Mouse (Mus musculus) limb, embryonic 14.5 days (tissue): ENCODE results near the gene Myo1f. TPM values are rescaled to one million over a fixed set of nuclear protein-coding genes. Genes with fewer than 3 reads are reported as not detected.

Experiments
- ATAC-seq: fragments of 200-750 bp; cut with Nextera tagmentation; 2 replicates; pipeline ENCODE4 v1.8.0; 2017; ENCODE audit warnings: low read depth, moderate number of reproducible peaks, moderate TSS enrichment; ENCODE audit not compliant: low FRiP score
- DNase-seq: peaks from one replicate; pipeline ENCODE4 v3.0.0-alpha.2; 2015; ENCODE audit warnings: low spot score
- H3K27ac ChIP-seq: fragments of 300-500 bp; sonication (generic); replicated peaks from 2 replicates; pipeline ENCODE4 v1.5.1; 2014; ENCODE audit warnings: low read depth, mild to moderate bottlenecking, low read length, moderate library complexity, mixed read lengths
- H3K27me3 ChIP-seq: fragments of 300-500 bp; sonication (generic); 2 replicates; pipeline ENCODE4 v1.6.1; 2014; ENCODE audit warnings: low read length, mixed read lengths; ENCODE audit not compliant: control insufficient read depth, insufficient read depth
- H3K36me3 ChIP-seq: fragments of 300-500 bp; sonication (generic); 2 replicates; pipeline ENCODE4 v1.6.1; 2014; ENCODE audit warnings: mild to moderate bottlenecking, low read length, moderate library complexity, mixed read lengths; ENCODE audit not compliant: control insufficient read depth, insufficient read depth
- H3K4me1 ChIP-seq: fragments of 300-500 bp; sonication (generic); 2 replicates; pipeline ENCODE4 v1.6.1; 2014; ENCODE audit warnings: antibody characterized with exemption, low read length, mixed read lengths; ENCODE audit not compliant: control insufficient read depth, insufficient read depth
- H3K4me2 ChIP-seq: fragments of 300-500 bp; sonication (generic); replicated peaks from 2 replicates; pipeline ENCODE4 v1.6.1; 2014; ENCODE audit warnings: low read depth, mild to moderate bottlenecking, low read length, moderate library complexity; ENCODE audit not compliant: severe bottlenecking
- H3K4me3 ChIP-seq: fragments of 300-500 bp; sonication (generic); replicated peaks from 2 replicates; pipeline ENCODE4 v1.5.1; 2014; ENCODE audit warnings: low read length
- H3K9ac ChIP-seq: fragments of 300-500 bp; sonication (generic); 2 replicates; pipeline ENCODE4 v1.6.1; 2014; ENCODE audit warnings: mild to moderate bottlenecking, low read depth, low read length, moderate library complexity; ENCODE audit not compliant: severe bottlenecking
- H3K9me3 ChIP-seq: fragments of 300-500 bp; sonication (generic); 2 replicates; pipeline ENCODE4 v1.6.1; 2016; ENCODE audit warnings: low read length; ENCODE audit not compliant: control insufficient read depth
- POLR2A ChIP-seq: fragments of 200-500 bp; IDR thresholded peaks from 2 replicates; pipeline ENCODE4 v1.8.0; 2012; ENCODE audit warnings: inconsistent platforms, mild to moderate bottlenecking, moderate library complexity, borderline replicate concordance; ENCODE audit not compliant: insufficient read depth, insufficient read length; ENCODE audit errors: extremely low read depth
- WGBS: fragments of 180-500 bp; shearing (Covaris S2); extraction: QIAGEN DNeasy Blood & Tissue Kit; methylation state at CpG from one replicate; pipeline ENCODE4 v1.1.7; 2014; 5-methylcytosine and 5-hydroxymethylcytosine counted together
- polyA plus RNA-seq, 2 experiments: library from polyadenylated mRNA; depleted of rRNA in 1 of 2; stranded (reverse) in 1 of 2; unstranded in 1 of 2; fragments of >200 nt; fragmentation: Nextera tagmentation in 1 of 2; extraction: Ambion mirVana in 1 of 2; gene quantifications; 2 replicates each; pipeline versions ENCODE4 v1.2.1 to v1.2.3; 2012 to 2014

The Myo1f gene
- polyA plus RNA-seq, 2 experiments, result 3.5 to 5.0 TPM

DNA sequence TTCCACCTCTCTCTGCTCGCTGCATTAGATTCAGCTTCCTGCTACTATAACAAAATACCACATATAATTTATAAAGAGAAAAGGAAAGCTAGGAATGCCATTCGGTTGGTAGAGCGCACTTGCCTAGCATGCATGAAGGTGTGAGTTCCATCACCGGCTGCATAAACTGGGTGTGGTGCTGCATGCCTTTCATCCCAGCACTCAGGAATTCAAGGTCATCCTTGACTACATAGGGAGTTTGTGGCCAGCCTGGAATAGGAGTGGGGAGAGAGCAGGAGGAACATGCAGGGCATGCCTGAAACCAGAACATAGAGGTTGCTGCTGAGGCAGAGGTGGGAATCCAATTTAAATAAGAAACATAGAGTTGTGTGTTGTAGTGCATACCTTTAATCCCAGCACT is 28.6 kb downstream of the Myo1f start:
- no peaks in the 10 kb centered on the region for H3K27me3 ChIP-seq
- no peak overlapping the region for H3K27ac ChIP-seq
- H3K36me3 ChIP-seq, result no peaks in the 10 kb centered on the region
- WGBS, result 81% methylated on average over 4 of the region's 4 CpGs
- no peaks in the 10 kb centered on the region for H3K9me3 ChIP-seq
- no peaks in the 10 kb centered on the region for H3K4me1 ChIP-seq
- DNase-seq, result no peak
- TF ChIP-seq POLR2A, result no peak
- H3K4me3 ChIP-seq, result no peak overlapping the region
- H3K4me2 ChIP-seq, result no peak overlapping the region
- no peak overlapping the region for H3K9ac ChIP-seq
- no peak for ATAC-seq

GRCm38 (mm10) chr17:33586011-33586410 is 30.5 kb downstream of the Myo1f start:
- 63% methylated on average over 15 of the region's 17 CpGs for WGBS
- Histone ChIP-seq H3K36me3 (no peaks in the 10 kb centered on the region), H3K4me3 (no peak overlapping the region), H3K27ac (no peak overlapping the region), H3K4me2 (no peak overlapping the region), H3K4me1 (no peaks in the 10 kb centered on the region), H3K27me3 (no peaks in the 10 kb centered on the region), H3K9me3 (no peaks in the 10 kb centered on the region), H3K9ac (no peak overlapping the region)
- ATAC-seq (no peak), DNase-seq (no peak)
- no peak for TF ChIP-seq POLR2A

DNA sequence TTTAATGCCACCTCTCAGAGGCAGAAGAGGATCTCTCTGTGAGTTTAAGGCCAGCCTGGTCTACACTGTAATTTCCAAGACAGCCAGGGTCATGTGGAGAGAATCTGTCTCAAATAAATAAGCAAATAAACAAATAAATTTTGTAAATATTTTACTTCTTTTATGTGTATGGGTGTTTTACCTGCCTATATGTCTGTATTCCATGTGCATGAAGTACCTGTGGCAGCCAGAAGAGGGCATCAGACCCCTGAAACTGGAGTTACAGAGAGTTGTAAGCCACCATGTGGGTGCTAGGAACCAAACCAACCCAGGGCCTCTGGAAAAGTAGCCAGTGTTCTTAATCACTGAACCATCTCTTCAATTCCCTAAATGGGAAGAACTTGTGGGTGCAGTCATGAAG is 41.8 kb downstream of the Myo1f start:
- no peaks in the 10 kb centered on the region for H3K4me1 ChIP-seq
- no peak for DNase-seq
- 0 out of 2 replicates have a peak, but pooled peaks cover 3% of the 10 kb centered on the region for H3K9me3 ChIP-seq
- no peak overlapping the region for H3K4me3 ChIP-seq
- H3K9ac ChIP-seq, result no peak overlapping the region
- H3K27ac ChIP-seq, result no peak overlapping the region
- TF ChIP-seq POLR2A, result no peak
- H3K36me3 ChIP-seq, result no peaks in the 10 kb centered on the region
- ATAC-seq, result no peak
- H3K27me3 ChIP-seq, result no peaks in the 10 kb centered on the region
- no peak overlapping the region for H3K4me2 ChIP-seq

DNA sequence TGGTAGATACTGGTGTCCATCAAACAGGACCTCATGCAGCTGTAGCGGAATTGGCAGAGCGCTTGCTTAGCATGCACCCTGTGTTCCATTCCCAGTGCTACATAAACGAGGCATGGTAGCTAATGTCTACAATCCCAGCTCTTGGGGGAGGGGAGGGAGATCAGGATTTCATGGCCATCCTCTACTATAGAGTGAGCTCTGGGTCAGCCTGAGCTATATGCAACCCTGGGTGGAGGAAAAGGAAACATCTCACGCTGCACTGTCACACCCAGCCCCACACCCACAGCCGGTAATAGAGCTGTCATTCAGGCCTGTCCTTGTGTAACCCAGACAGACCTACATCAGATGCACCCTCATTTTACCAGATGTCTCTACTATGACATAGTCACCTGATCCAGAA is 43.0 kb downstream of the Myo1f start:
- Histone ChIP-seq H3K4me2 (no peak overlapping the region), H3K36me3 (no peaks in the 10 kb centered on the region), H3K4me3 (no peak overlapping the region), H3K27me3 (no peaks in the 10 kb centered on the region), H3K9me3 (0 out of 2 replicates have a peak, but pooled peaks cover 3% of the 10 kb centered on the region), H3K9ac (no peak overlapping the region), H3K27ac (no peak overlapping the region), H3K4me1 (no peaks in the 10 kb centered on the region)
- ATAC-seq (no peak), DNase-seq (no peak)
- 84% methylated on average over 5 of the region's 5 CpGs for WGBS
- TF ChIP-seq POLR2A, result no peak

DNA sequence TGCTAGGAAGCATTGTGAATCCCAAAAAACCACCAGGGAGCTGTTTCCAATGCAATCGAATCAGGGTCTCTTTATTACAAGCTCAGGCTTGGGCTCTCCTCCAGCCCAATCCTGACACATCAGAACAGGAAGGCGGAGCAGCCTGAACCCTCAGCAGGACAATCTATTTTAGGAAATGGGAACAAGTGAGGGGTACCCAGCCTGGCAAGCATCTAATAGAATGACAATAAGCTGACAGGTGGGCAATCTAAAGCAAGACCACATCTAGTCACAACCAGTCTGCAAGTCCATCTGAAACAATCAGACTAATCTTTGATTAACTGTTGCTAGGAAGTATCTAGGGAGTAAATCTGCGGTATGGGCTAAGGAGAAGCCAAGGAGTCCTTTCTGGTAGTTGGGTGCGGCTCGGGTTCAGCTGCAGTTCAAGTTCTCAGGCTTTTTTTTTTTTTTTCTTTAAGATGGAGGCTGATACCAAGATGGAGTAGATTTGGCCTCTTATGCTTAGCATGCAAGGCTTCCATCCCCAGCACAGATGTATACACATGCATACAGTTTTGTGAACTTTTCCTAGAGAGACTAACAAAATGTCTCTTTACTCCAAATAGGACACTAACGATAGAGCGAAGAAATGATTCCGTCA is 44.4 kb downstream of the Myo1f start:
- Histone ChIP-seq H3K4me2 (no peak overlapping the region), H3K36me3 (no peaks in the 10 kb centered on the region), H3K9me3 (0 out of 2 replicates have a peak, but pooled peaks cover 3% of the 10 kb centered on the region), H3K27ac (no peak overlapping the region), H3K9ac (no peak overlapping the region), H3K27me3 (no peaks in the 10 kb centered on the region), H3K4me3 (no peak overlapping the region), H3K4me1 (no peaks in the 10 kb centered on the region)
- 86% methylated on average over 8 of the region's 8 CpGs for WGBS
- no peak for TF ChIP-seq POLR2A
- ATAC-seq (no peak), DNase-seq (no peak)
